Mouse (Mus musculus): ENCODE data around the gene Moxd1.
A peak's percentile ranks its signal among the peaks of the same experiment; 100 is the strongest.

Moxd1 gene

GRCm38 (mm10) chr10:24223449-24224143, at the start of gene Moxd1:
Gene Moxd1, plus strand, starts transcription at chr10:24223517.
- no peak for DNase-seq (ENCODE audit: low read depth, low spot score)

GRCm38 (mm10) chr10:24190392-24190791, 32.9 kb upstream of the Moxd1 start:
- DNase-seq (ENCODE audit: low read depth, low spot score) = no peak

- no peak for DNase-seq (ENCODE audit: low read depth, low spot score)
Measured at GRCm38 (mm10) chr10:24191977-24192376, 31.3 kb upstream of the Moxd1 start.

- DNase-seq (ENCODE audit: low read depth, low spot score) = peak; percentile 71
Measured at GRCm38 (mm10) chr10:24199303-24199702, 24.0 kb upstream of the Moxd1 start.

GRCm38 (mm10) chr10:24200099-24200498, 23.2 kb upstream of the Moxd1 start:
- DNase-seq (ENCODE audit: low read depth, low spot score) = no peak

- no peak for DNase-seq (ENCODE audit: low read depth, low spot score)
Measured at GRCm38 (mm10) chr10:24210075-24210474, 13.2 kb upstream of the Moxd1 start.

GRCm38 (mm10) chr10:24213297-24213696, 10.0 kb upstream of the Moxd1 start:
- no peak for DNase-seq (ENCODE audit: low read depth, low spot score)

GRCm38 (mm10) chr10:24217558-24218268, 5.6 kb upstream of the Moxd1 start:
- no peak for DNase-seq (ENCODE audit: low read depth, low spot score)

- DNase-seq (ENCODE audit: low read depth, low spot score) = no peak
Measured at GRCm38 (mm10) chr10:24220931-24221330, 2.4 kb upstream of the Moxd1 start.

GRCm38 (mm10) chr10:24222911-24223310, 406 bp upstream of the Moxd1 start:
- no peak for DNase-seq (ENCODE audit: low read depth, low spot score)

GRCm38 (mm10) chr10:24224591-24224990, 1.3 kb downstream of the Moxd1 start:
- no peak for DNase-seq (ENCODE audit: low read depth, low spot score)

- no peak for DNase-seq (ENCODE audit: low read depth, low spot score)
Measured at GRCm38 (mm10) chr10:24228318-24229183, 5.2 kb downstream of the Moxd1 start.

GRCm38 (mm10) chr10:24232281-24232680, 9.0 kb downstream of the Moxd1 start:
- DNase-seq (ENCODE audit: low read depth, low spot score) = no peak

GRCm38 (mm10) chr10:24235426-24236283, 12.3 kb downstream of the Moxd1 start:
- no peak for DNase-seq (ENCODE audit: low read depth, low spot score)

- no peak for DNase-seq (ENCODE audit: low read depth, low spot score)
Measured at GRCm38 (mm10) chr10:24246815-24247214, 23.5 kb downstream of the Moxd1 start.

- no peak for DNase-seq (ENCODE audit: low read depth, low spot score)
Measured at GRCm38 (mm10) chr10:24248116-24248515, 24.8 kb downstream of the Moxd1 start.

- no peak for DNase-seq (ENCODE audit: low read depth, low spot score)
Measured at GRCm38 (mm10) chr10:24251631-24252030, 28.3 kb downstream of the Moxd1 start.

GRCm38 (mm10) chr10:24258150-24258549, 34.8 kb downstream of the Moxd1 start:
- DNase-seq (ENCODE audit: low read depth, low spot score) = no peak

GRCm38 (mm10) chr10:24258885-24259284, 35.6 kb downstream of the Moxd1 start:
- DNase-seq (ENCODE audit: low read depth, low spot score) = peak; percentile 80

- no peak for DNase-seq (ENCODE audit: low read depth, low spot score)
Measured at GRCm38 (mm10) chr10:24259794-24260590, 36.7 kb downstream of the Moxd1 start.

Data from mesoderm, embryonic 11.5 days (tissue).